Mouse (Mus musculus): Measurements from ENCODE around the gene Mcrip1. TPM values are rescaled to one million over a fixed set of nuclear protein-coding genes. Genes with fewer than 3 reads are reported as not detected.

The Mcrip1 gene
- polyA plus RNA-seq, 1 experiment from 2014 or later = 244 TPM

GRCm38 (mm10) chr11:120541907-120542306 lies 7.6 kb downstream of the Mcrip1 start:
- Histone ChIP-seq H3K27ac (ENCODE audit: low read depth, low read length) (no peak overlapping the region), H3K9me3 (ENCODE audit: control insufficient read depth, low read length) (no peaks in the 10 kb centered on the region), H3K9ac (ENCODE audit: low read length) (no peak overlapping the region), H3K36me3 (ENCODE audit: control insufficient read depth, insufficient read depth, low read length) (peaks cover 15% of the 10 kb centered on the region; the same call in 1 of the 2 replicates), H3K4me3 (ENCODE audit: low read depth, low read length) (no peak overlapping the region), H3K4me1 (ENCODE audit: control insufficient read depth, insufficient read depth, low read length) (no peaks in the 10 kb centered on the region), H3K27me3 (ENCODE audit: control insufficient read depth, insufficient read depth, low read length) (no peaks in the 10 kb centered on the region), H3K4me2 (ENCODE audit: low read depth) (no peak overlapping the region)
- 45% methylated on average over 4 of the region's 4 CpGs for WGBS
- DNase-seq (ENCODE audit: low spot score) = peak; percentile 18
- ATAC-seq (ENCODE audit: insufficient read depth, low FRiP score, low TSS enrichment) = no peak

- H3K9ac ChIP-seq (ENCODE audit: low read length) = no peak overlapping the region
- peaks cover 13% of the 10 kb centered on the region; the same call in 1 of the 2 replicates for H3K36me3 ChIP-seq (ENCODE audit: control insufficient read depth, insufficient read depth, low read length)
- peak; percentile 11 for DNase-seq (ENCODE audit: low spot score)
- WGBS = 35% methylated on average over 10 of the region's 10 CpGs
- H3K9me3 ChIP-seq (ENCODE audit: control insufficient read depth, low read length) = no peaks in the 10 kb centered on the region
- no peak overlapping the region for H3K4me3 ChIP-seq (ENCODE audit: low read depth, low read length)
- no peaks in the 10 kb centered on the region for H3K4me1 ChIP-seq (ENCODE audit: control insufficient read depth, insufficient read depth, low read length)
- no peak for ATAC-seq (ENCODE audit: insufficient read depth, low FRiP score, low TSS enrichment)
- no peak overlapping the region for H3K4me2 ChIP-seq (ENCODE audit: low read depth)
- no peaks in the 10 kb centered on the region for H3K27me3 ChIP-seq (ENCODE audit: control insufficient read depth, insufficient read depth, low read length)
- H3K27ac ChIP-seq (ENCODE audit: low read depth, low read length) = 0 out of 2 replicates have a peak overlapping the region, but pooled peaks have one; percentile 10
Observed at GRCm38 (mm10) chr11:120539285-120540014, 10.1 kb downstream of the Mcrip1 start.

- H3K4me1 ChIP-seq (ENCODE audit: control insufficient read depth, insufficient read depth, low read length) = no peaks in the 10 kb centered on the region
- WGBS = 71% methylated on average over 8 of the region's 8 CpGs
- no peaks in the 10 kb centered on the region for H3K27me3 ChIP-seq (ENCODE audit: control insufficient read depth, insufficient read depth, low read length)
- DNase-seq (ENCODE audit: low spot score) (peak; percentile 10), ATAC-seq (ENCODE audit: insufficient read depth, low FRiP score, low TSS enrichment) (no peak)
- H3K9me3 ChIP-seq (ENCODE audit: control insufficient read depth, low read length) = no peaks in the 10 kb centered on the region
- no peak overlapping the region for H3K4me2 ChIP-seq (ENCODE audit: low read depth)
- no peak overlapping the region for H3K27ac ChIP-seq (ENCODE audit: low read depth, low read length)
- no peak overlapping the region for H3K9ac ChIP-seq (ENCODE audit: low read length)
- no peak overlapping the region for H3K4me3 ChIP-seq (ENCODE audit: low read depth, low read length)
- H3K36me3 ChIP-seq (ENCODE audit: control insufficient read depth, insufficient read depth, low read length) = peaks cover 8% of the 10 kb centered on the region; the same call in 1 of the 2 replicates
Observed at GRCm38 (mm10) chr11:120538955-120539284, 10.6 kb downstream of the Mcrip1 start.

GRCm38 (mm10) chr11:120538485-120538884 lies 11.0 kb downstream of the Mcrip1 start:
- H3K9me3 ChIP-seq (ENCODE audit: control insufficient read depth, low read length) = no peaks in the 10 kb centered on the region
- H3K4me1 ChIP-seq (ENCODE audit: control insufficient read depth, insufficient read depth, low read length) = no peaks in the 10 kb centered on the region
- no peak overlapping the region for H3K9ac ChIP-seq (ENCODE audit: low read length)
- no peaks in the 10 kb centered on the region for H3K27me3 ChIP-seq (ENCODE audit: control insufficient read depth, insufficient read depth, low read length)
- no peak overlapping the region for H3K27ac ChIP-seq (ENCODE audit: low read depth, low read length)
- no peak overlapping the region for H3K4me3 ChIP-seq (ENCODE audit: low read depth, low read length)
- peaks cover 7% of the 10 kb centered on the region; the same call in 1 of the 2 replicates for H3K36me3 ChIP-seq (ENCODE audit: control insufficient read depth, insufficient read depth, low read length)
- H3K4me2 ChIP-seq (ENCODE audit: low read depth) = no peak overlapping the region
- DNase-seq (ENCODE audit: low spot score) (peak; percentile 7), ATAC-seq (ENCODE audit: insufficient read depth, low FRiP score, low TSS enrichment) (no peak)
- 88% methylated on average over 3 of the region's 3 CpGs for WGBS

GRCm38 (mm10) chr11:120535804-120536203 lies 13.7 kb downstream of the Mcrip1 start:
- ATAC-seq (ENCODE audit: insufficient read depth, low FRiP score, low TSS enrichment) (no peak), DNase-seq (ENCODE audit: low spot score) (no peak)
- H3K4me3 ChIP-seq (ENCODE audit: low read depth, low read length) = no peak overlapping the region
- WGBS = 73% methylated on average over 3 of the region's 3 CpGs
- H3K27me3 ChIP-seq (ENCODE audit: control insufficient read depth, insufficient read depth, low read length) = peaks cover 24% of the 10 kb centered on the region
- H3K36me3 ChIP-seq (ENCODE audit: control insufficient read depth, insufficient read depth, low read length) = no peaks in the 10 kb centered on the region
- no peak overlapping the region for H3K4me2 ChIP-seq (ENCODE audit: low read depth)
- H3K9ac ChIP-seq (ENCODE audit: low read length) = no peak overlapping the region
- H3K27ac ChIP-seq (ENCODE audit: low read depth, low read length) = no peak overlapping the region
- no peaks in the 10 kb centered on the region for H3K9me3 ChIP-seq (ENCODE audit: control insufficient read depth, low read length)
- H3K4me1 ChIP-seq (ENCODE audit: control insufficient read depth, insufficient read depth, low read length) = no peaks in the 10 kb centered on the region

- H3K36me3 ChIP-seq (ENCODE audit: control insufficient read depth, insufficient read depth, low read length) = no peaks in the 10 kb centered on the region
- ATAC-seq (ENCODE audit: insufficient read depth, low FRiP score, low TSS enrichment) = no peak
- H3K4me3 ChIP-seq (ENCODE audit: low read depth, low read length) = no peak overlapping the region
- WGBS = 81% methylated on average over 3 of the region's 3 CpGs
- no peak overlapping the region for H3K9ac ChIP-seq (ENCODE audit: low read length)
- no peak for DNase-seq (ENCODE audit: low spot score)
- H3K27ac ChIP-seq (ENCODE audit: low read depth, low read length) = no peak overlapping the region
- no peaks in the 10 kb centered on the region for H3K4me1 ChIP-seq (ENCODE audit: control insufficient read depth, insufficient read depth, low read length)
- peaks cover 30% of the 10 kb centered on the region for H3K27me3 ChIP-seq (ENCODE audit: control insufficient read depth, insufficient read depth, low read length)
- no peak overlapping the region for H3K4me2 ChIP-seq (ENCODE audit: low read depth)
- no peaks in the 10 kb centered on the region for H3K9me3 ChIP-seq (ENCODE audit: control insufficient read depth, low read length)
Observed at GRCm38 (mm10) chr11:120535145-120535544, 14.4 kb downstream of the Mcrip1 start.

GRCm38 (mm10) chr11:120534093-120534492 lies 15.4 kb downstream of the Mcrip1 start:
- DNase-seq (ENCODE audit: low spot score) (no peak), ATAC-seq (ENCODE audit: insufficient read depth, low FRiP score, low TSS enrichment) (no peak)
- 89% methylated on average over 8 of the region's 8 CpGs for WGBS
- no peak overlapping the region for H3K27ac ChIP-seq (ENCODE audit: low read depth, low read length)
- H3K36me3 ChIP-seq (ENCODE audit: control insufficient read depth, insufficient read depth, low read length) = no peaks in the 10 kb centered on the region
- no peaks in the 10 kb centered on the region for H3K9me3 ChIP-seq (ENCODE audit: control insufficient read depth, low read length)
- no peak overlapping the region for H3K9ac ChIP-seq (ENCODE audit: low read length)
- H3K4me1 ChIP-seq (ENCODE audit: control insufficient read depth, insufficient read depth, low read length) = no peaks in the 10 kb centered on the region
- H3K27me3 ChIP-seq (ENCODE audit: control insufficient read depth, insufficient read depth, low read length) = peaks cover 41% of the 10 kb centered on the region
- no peak overlapping the region for H3K4me2 ChIP-seq (ENCODE audit: low read depth)
- no peak overlapping the region for H3K4me3 ChIP-seq (ENCODE audit: low read depth, low read length)

GRCm38 (mm10) chr11:120531646-120532045 lies 17.9 kb downstream of the Mcrip1 start:
- ATAC-seq (ENCODE audit: insufficient read depth, low FRiP score, low TSS enrichment) (no peak), DNase-seq (ENCODE audit: low spot score) (no peak)
- no peak overlapping the region for H3K4me2 ChIP-seq (ENCODE audit: low read depth)
- H3K4me1 ChIP-seq (ENCODE audit: control insufficient read depth, insufficient read depth, low read length) = no peaks in the 10 kb centered on the region
- WGBS = 28% methylated on average over 9 of the region's 9 CpGs
- no peaks in the 10 kb centered on the region for H3K36me3 ChIP-seq (ENCODE audit: control insufficient read depth, insufficient read depth, low read length)
- H3K27ac ChIP-seq (ENCODE audit: low read depth, low read length) = no peak overlapping the region
- H3K27me3 ChIP-seq (ENCODE audit: control insufficient read depth, insufficient read depth, low read length) = peaks cover 50% of the 10 kb centered on the region
- no peak overlapping the region; the same call in 1 of the 2 replicates for H3K4me3 ChIP-seq (ENCODE audit: low read depth, low read length)
- no peaks in the 10 kb centered on the region for H3K9me3 ChIP-seq (ENCODE audit: control insufficient read depth, low read length)
- H3K9ac ChIP-seq (ENCODE audit: low read length) = no peak overlapping the region

Data from neural tube, embryonic 11.5 days (tissue).